Mouse (Mus musculus): ENCODE results near the gene Tpbpb. TPM values are rescaled to one million over a fixed set of nuclear protein-coding genes. Genes with fewer than 3 reads are reported as not detected.
"Not testable (repeated sequence)": the region's sequence is repeated elsewhere in the genome, so short reads cannot be mapped to it uniquely, and the experiment has no call there.

Tpbpb gene
- polyA plus RNA-seq (2012; rRNA removed) (1.2 and 1.5 TPM in 2 replicates), polyA plus RNA-seq (2014; fragmentation: Nextera tagmentation; extraction: Ambion mirVana) (not detected in 2 replicates)

DNA sequence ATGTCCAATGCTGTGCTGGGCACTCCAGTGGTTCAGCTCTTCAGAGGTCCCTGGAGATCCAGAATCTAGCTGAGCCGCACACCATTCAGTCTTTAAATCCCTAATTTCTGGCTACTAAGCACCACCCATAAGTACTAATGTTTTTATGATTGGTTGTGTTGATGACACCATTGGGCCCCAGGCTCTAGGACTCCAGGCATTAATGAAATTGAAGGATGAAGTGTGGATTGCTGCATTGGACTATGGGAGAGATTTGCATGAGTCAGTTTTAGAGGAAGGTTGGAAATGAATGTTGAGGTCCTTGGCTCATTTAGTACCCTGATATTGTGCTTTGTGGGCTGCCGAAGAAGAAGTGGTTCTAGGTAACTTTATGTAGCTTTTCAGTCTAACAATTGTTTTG is at the start of gene Tpbpb:
Gene Tpbpb, minus strand, starts transcription at position 101 of the 400 bp plus-strand sequence.
- H3K4me1 ChIP-seq (ENCODE audit: control insufficient read depth, insufficient read depth, low read length); H3K4me3 ChIP-seq (replicated peaks; ENCODE audit: low read length); H3K36me3 ChIP-seq (ENCODE audit: control insufficient read depth, insufficient read depth, low read length); H3K9me3 ChIP-seq (ENCODE audit: control insufficient read depth, low read length); H3K4me2 ChIP-seq (replicated peaks; ENCODE audit: low read depth, low read length, severe bottlenecking); DNase-seq (ENCODE audit: low spot score); H3K27ac ChIP-seq (replicated peaks; ENCODE audit: low read depth, low read length); H3K9ac ChIP-seq (ENCODE audit: low read depth, low read length, severe bottlenecking); ATAC-seq (ENCODE audit: low FRiP score, low read depth); H3K27me3 ChIP-seq (ENCODE audit: control insufficient read depth, insufficient read depth, low read length): not testable (repeated sequence)
- WGBS, result 77% methylated on average over 2 of the region's 2 CpGs

DNA sequence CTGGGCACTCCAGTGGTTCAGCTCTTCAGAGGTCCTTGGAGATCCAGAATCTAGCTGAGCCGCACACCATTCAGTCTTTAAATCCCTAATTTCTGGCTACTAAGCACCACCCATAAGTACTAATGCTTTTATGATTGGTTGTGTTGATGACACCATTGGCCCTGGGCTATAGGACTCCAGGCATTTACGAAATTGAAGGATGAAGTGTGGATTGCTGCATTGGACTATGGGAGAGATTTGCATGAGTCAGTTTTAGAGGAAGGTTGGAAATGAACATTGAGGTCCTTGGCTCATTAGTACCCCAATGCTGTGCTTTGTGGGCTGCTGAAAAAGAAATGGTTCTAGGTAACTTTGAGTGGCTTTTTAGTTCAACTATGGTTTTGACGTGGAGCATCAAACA is 37.2 kb upstream of the Tpbpb start, which contains the start of gene Tpbpa:
Gene Tpbpa, minus strand, starts transcription at position 101 of the 400 bp plus-strand sequence.
- H3K9ac ChIP-seq (ENCODE audit: low read depth, low read length, severe bottlenecking); H3K9me3 ChIP-seq (ENCODE audit: control insufficient read depth, low read length); H3K36me3 ChIP-seq (ENCODE audit: control insufficient read depth, insufficient read depth, low read length); ATAC-seq (ENCODE audit: low FRiP score, low read depth); DNase-seq (ENCODE audit: low spot score); H3K4me2 ChIP-seq (replicated peaks; ENCODE audit: low read depth, low read length, severe bottlenecking); H3K4me3 ChIP-seq (replicated peaks; ENCODE audit: low read length); H3K4me1 ChIP-seq (ENCODE audit: control insufficient read depth, insufficient read depth, low read length); H3K27me3 ChIP-seq (ENCODE audit: control insufficient read depth, insufficient read depth, low read length); H3K27ac ChIP-seq (replicated peaks; ENCODE audit: low read depth, low read length): not testable (repeated sequence)
- 84% methylated on average over 3 of the region's 3 CpGs for WGBS

DNA sequence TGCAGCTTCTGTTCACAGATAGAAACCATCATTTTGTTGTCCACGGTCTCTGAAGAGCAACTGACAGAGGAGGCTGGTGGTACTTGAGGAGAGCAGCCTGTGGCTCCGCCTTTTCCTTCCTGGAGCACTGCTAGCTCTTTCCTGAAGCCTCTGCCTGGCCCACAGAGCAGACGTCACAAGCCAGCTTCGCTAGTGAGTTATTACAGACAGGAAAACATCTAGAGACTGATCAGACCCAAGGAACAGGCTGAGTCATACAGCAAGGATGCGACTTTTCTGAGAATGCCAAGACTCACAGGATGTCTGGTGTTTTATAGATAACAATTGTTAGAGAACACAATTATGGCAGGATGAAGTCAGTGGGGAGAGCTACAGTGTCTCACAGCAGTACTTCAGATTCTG is 31.8 kb upstream of the Tpbpb start, which contains the start of the genes Gm49391 and Ctla2a:
Gene Gm49391, minus strand, starts transcription at position 72 of the 402 bp plus-strand sequence.
Gene Ctla2a, minus strand, starts transcription at position 126 of the 402 bp plus-strand sequence.
- no peak for ATAC-seq (ENCODE audit: low FRiP score, low read depth)
- 47% methylated on average over 5 of the region's 5 CpGs for WGBS
- Histone ChIP-seq H3K27ac (replicated peaks; ENCODE audit: low read depth, low read length) (no peak within 1 kb of the TSS), H3K4me3 (replicated peaks; ENCODE audit: low read length) (no peak within 1 kb of the TSS), H3K27me3 (ENCODE audit: control insufficient read depth, insufficient read depth, low read length) (no peaks in the 10 kb centered on the region), H3K4me2 (replicated peaks; ENCODE audit: low read depth, low read length, severe bottlenecking) (no peak within 1 kb of the TSS), H3K36me3 (ENCODE audit: control insufficient read depth, insufficient read depth, low read length) (no peaks in the 10 kb centered on the region), H3K4me1 (ENCODE audit: control insufficient read depth, insufficient read depth, low read length) (no peaks in the 10 kb centered on the region), H3K9me3 (ENCODE audit: control insufficient read depth, low read length) (no peaks in the 10 kb centered on the region; the same call in 1 of the 2 replicates), H3K9ac (ENCODE audit: low read depth, low read length, severe bottlenecking) (no peak within 1 kb of the TSS)
- no peak for DNase-seq (ENCODE audit: low spot score)
- no peak for TF ChIP-seq POLR2A (IDR thresholded peaks at IDR 0.05; ENCODE audit: borderline replicate concordance, extremely low read depth, insufficient read depth, insufficient read length)

DNA sequence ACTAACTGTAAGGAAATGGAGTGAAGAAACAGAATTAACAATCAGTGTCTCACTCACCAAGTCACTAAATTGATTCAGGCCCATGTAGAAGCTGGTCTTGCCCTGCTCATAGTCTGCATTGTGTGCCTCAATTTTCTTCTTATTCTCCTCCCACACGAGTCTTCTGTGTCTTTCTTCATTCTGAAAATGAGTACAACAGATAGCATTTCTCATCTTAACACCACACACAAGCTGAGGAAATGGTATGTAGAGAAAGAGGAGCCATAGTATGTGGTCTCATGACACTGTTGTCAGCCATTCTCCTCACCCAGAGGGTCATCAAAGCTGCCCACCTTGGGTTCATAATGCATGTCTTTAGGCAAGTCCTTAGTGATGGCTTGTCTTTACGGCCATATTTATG is 30.8 kb upstream of the Tpbpb start, which contains the start of gene Gm49393:
Gene Gm49393, minus strand, starts transcription at position 101 of the 400 bp plus-strand sequence.
- WGBS, result 67% methylated on average over 2 of the region's 2 CpGs

DNA sequence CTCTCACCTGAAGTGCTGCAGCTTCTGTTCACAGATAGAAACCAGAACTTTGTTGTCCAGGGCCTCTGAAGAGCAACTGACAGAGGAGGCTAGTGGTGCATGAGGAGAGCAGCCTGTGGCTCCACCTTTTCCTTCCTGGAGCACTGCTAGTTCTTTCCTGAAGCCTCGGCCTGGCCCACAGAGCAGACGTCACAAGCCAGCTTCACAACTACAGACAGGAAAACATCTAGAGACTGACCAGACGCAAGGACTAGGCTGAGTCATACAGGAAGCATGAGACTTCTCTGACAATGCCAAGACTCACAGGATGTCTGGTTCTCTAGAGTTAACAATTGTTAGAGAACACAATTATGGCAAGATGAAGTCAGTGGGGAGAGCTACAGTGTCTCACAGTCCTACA is 7.4 kb downstream of the Tpbpb start, which contains the start of gene Ctla2b:
Gene Ctla2b, minus strand, starts transcription at position 120 of the 400 bp plus-strand sequence.
- Histone ChIP-seq H3K27me3 (ENCODE audit: control insufficient read depth, insufficient read depth, low read length) (no peaks in the 10 kb centered on the region), H3K9me3 (ENCODE audit: control insufficient read depth, low read length) (no peaks in the 10 kb centered on the region), H3K4me2 (replicated peaks; ENCODE audit: low read depth, low read length, severe bottlenecking) (no peak within 1 kb of the TSS), H3K4me3 (replicated peaks; ENCODE audit: low read length) (no peak within 1 kb of the TSS), H3K36me3 (ENCODE audit: control insufficient read depth, insufficient read depth, low read length) (no peaks in the 10 kb centered on the region), H3K4me1 (ENCODE audit: control insufficient read depth, insufficient read depth, low read length) (no peaks in the 10 kb centered on the region), H3K9ac (ENCODE audit: low read depth, low read length, severe bottlenecking) (no peak within 1 kb of the TSS), H3K27ac (replicated peaks; ENCODE audit: low read depth, low read length) (no peak within 1 kb of the TSS)
- 69% methylated on average over 3 of the region's 3 CpGs for WGBS
- DNase-seq (ENCODE audit: low spot score) (peak; percentile 4), ATAC-seq (ENCODE audit: low FRiP score, low read depth) (no peak)
- no peak for TF ChIP-seq POLR2A (IDR thresholded peaks at IDR 0.05; ENCODE audit: borderline replicate concordance, extremely low read depth, insufficient read depth, insufficient read length)

More for the DNA sequence above, 30.8 kb upstream of the Tpbpb start, which contains the start of gene Gm49393:
- not testable (repeated sequence) for H3K4me3 ChIP-seq (replicated peaks; ENCODE audit: low read length); H3K9me3 ChIP-seq (ENCODE audit: control insufficient read depth, low read length); H3K9ac ChIP-seq (ENCODE audit: low read depth, low read length, severe bottlenecking); H3K36me3 ChIP-seq (ENCODE audit: control insufficient read depth, insufficient read depth, low read length); H3K4me2 ChIP-seq (replicated peaks; ENCODE audit: low read depth, low read length, severe bottlenecking); H3K27me3 ChIP-seq (ENCODE audit: control insufficient read depth, insufficient read depth, low read length); ATAC-seq (ENCODE audit: low FRiP score, low read depth); H3K27ac ChIP-seq (replicated peaks; ENCODE audit: low read depth, low read length); DNase-seq (ENCODE audit: low spot score); H3K4me1 ChIP-seq (ENCODE audit: control insufficient read depth, insufficient read depth, low read length)

DNA sequence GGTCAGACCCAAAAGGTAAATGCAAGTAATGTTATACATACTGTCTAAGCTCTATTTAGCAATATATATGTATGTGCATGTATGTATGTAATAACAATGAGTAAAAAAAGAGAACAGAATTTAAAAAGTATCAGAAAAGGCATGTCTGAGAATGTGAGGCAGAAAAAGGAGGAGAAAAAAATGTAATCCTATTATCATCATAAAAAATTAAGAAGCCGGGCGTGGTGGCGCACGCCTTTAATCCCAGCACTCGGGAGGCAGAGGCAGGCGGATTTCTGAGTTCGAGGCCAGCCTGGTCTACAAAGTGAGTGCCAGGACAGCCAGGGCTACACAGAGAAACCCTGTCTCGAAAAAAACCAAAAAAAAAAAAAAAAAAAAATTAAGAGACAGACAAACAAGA is 7.9 kb downstream of the Tpbpb start, which contains the start of gene Gm49392:
Gene Gm49392, minus strand, starts transcription at position 101 of the 400 bp plus-strand sequence.
- H3K4me1 ChIP-seq (ENCODE audit: control insufficient read depth, insufficient read depth, low read length); DNase-seq (ENCODE audit: low spot score); H3K27me3 ChIP-seq (ENCODE audit: control insufficient read depth, insufficient read depth, low read length); H3K9me3 ChIP-seq (ENCODE audit: control insufficient read depth, low read length); H3K9ac ChIP-seq (ENCODE audit: low read depth, low read length, severe bottlenecking); H3K4me2 ChIP-seq (replicated peaks; ENCODE audit: low read depth, low read length, severe bottlenecking); H3K4me3 ChIP-seq (replicated peaks; ENCODE audit: low read length); H3K27ac ChIP-seq (replicated peaks; ENCODE audit: low read depth, low read length); ATAC-seq (ENCODE audit: low FRiP score, low read depth); H3K36me3 ChIP-seq (ENCODE audit: control insufficient read depth, insufficient read depth, low read length): not testable (repeated sequence)
- 84% methylated on average over 7 of the region's 8 CpGs for WGBS
